Mouse (Mus musculus): ENCODE results near the gene Ehbp1l1.

Ehbp1l1 gene

DNA sequence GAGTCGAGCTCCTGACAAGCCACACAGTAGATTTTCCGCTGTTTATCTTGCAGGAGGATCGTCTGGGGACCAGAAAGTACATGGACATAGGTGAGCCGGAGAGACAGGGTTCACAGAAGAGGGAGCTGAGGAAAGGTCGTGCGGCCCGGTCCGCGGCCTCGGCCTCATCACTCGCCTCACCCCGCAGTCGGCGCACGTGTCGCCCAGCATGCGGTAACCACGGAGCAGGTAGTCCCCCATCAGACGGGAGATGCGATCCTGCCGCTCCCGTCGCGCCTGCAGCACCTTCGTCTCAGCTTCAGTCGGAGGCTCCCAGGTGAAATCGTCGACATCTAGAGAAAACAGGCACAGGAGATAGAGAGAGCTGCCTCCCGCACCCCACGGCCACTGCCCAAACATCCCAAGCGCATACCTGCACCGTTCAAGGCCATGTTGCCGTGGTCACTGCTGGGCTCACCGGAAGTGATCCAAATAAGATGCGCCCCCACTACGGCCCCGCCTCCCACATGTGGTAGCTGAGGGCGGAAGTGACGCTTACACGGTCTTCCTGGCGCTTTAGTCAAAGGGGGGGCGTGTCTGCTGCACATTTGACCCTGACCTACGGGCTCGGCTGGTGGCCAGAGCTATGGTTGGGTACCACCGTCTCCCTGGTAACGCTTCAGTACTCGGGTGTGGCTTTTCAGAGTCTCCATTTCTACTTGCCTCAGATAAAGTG, 5.3 kb upstream of the Ehbp1l1 start:
- peak; percentile 95 for DNase-seq

DNA sequence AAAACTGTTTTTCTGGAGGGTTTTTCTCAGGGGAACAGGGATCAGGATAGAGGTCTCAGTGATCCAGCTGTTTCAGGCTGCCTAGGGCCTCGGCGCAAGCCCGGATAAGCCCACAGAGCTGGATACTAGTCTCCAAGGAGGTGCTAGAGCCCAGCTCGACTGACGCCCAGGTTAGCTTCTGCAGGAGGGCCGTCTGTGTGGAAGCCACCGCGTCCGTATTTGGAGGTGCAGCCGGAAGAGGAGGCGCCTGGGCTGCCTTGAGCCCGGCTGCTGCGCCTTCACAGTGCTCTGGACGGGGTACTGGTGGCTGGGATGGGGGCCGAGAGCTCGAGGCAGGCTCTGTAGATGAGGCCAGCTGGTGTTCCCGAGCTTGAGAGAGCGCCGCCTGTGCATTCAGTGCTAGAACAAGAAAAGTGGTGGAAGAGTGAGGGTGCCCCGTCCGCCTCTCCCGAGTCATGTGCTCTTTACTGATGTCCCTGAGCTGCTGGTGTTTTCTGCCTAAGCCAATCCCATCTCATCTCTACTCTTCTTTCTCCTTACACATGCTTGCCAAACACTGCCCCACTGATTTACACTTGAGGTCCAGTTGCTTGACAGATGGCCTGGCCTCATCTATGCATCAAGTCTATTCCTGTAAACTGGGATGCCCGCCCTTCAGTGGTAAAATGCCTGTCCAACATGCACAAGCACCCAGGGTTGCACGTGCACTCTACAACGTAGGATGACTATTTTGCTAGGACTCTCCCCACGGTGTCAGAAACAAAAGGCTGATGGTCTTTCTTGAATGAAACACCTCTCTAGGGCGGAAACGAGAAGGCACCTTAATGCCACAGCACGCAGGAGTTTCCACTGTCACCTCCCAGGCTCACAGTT, 4.4 kb upstream of the Ehbp1l1 start:
- DNase-seq = peak; percentile 63 to 79

DNA sequence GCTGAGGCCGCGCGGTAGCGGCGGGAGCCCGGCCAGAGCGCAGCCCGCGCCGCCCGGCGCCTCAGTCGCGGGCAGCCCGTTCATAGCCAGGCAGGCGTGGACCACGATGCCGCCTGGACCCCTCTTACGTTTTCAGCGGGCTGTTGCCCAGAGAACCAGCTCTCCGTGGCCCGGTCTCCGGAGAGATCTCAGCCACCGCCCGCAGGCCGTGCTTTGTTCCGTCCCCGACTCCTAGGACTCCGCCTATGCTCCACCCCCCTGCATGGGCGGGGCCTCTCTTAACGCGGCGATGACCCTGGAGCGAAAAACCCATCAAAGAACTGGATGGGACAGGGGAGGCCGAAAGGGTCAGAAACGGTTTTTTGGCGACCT, 3.3 kb upstream of the Ehbp1l1 start, which contains the start of gene Fam89b:
Fam89b (minus strand) TSS at position 210 of the 372 bp plus-strand sequence.
- peak; percentile 88 to 89 for DNase-seq

DNA sequence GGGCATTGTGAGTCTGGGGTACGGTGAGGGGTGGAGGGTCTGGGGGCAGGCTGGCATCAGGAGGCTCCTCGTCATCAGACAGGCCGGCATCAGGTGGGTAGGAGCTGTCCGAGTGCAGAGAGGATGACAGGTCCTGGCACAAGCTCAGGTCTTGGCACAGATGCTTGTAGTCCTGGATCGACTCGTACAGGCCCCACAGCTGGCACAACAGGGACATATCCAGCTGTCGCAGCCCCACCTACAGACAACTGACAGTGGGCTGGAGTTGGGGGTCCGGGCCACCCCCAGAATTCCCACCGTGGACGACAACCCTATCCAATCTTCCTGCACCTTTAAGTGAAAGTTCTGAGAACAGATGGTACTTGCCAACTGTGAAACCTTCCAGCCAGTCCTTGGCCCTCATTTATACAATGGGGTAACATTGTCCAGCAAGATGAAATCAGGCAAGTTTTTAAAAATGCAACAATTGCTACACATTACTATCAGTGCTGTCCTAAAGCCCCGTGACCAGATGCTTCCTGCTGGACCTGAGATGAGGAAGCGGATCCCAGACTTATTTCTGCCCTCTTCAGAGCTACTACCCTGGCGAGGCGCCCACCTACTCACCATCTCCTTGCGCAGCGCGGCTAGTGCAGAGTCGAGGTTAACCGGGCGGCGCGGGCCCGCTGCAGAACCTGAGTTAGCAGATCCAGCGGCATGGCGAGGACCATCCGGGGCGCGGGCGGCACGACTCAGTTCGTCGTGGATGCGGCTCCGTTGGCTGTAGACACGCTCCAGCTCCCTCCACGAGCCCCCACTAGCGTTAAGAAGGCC, 2.7 kb upstream of the Ehbp1l1 start:
- DNase-seq = peak; percentile 80 to 87

DNA sequence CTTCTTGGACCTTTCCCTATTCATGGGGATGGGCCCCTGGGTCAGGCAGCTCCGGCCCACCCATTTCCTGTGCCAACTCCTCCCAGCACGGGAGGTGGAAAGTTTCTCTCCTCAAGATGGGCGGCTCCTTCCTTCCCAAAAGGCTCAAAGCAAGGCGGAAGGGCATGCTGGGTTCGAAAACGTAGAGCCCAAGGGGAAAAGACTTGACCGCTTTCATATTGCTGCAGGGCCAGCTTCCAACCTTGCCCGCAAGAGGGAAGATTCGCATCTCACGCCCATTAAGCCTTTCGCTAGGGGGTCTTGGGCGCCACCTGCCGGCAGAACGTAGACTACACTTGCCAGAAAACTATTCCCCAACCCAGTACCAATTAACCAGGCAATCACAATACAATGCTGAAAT, 1.6 kb upstream of the Ehbp1l1 start:
- peak; percentile 94 to 96 for DNase-seq

DNA sequence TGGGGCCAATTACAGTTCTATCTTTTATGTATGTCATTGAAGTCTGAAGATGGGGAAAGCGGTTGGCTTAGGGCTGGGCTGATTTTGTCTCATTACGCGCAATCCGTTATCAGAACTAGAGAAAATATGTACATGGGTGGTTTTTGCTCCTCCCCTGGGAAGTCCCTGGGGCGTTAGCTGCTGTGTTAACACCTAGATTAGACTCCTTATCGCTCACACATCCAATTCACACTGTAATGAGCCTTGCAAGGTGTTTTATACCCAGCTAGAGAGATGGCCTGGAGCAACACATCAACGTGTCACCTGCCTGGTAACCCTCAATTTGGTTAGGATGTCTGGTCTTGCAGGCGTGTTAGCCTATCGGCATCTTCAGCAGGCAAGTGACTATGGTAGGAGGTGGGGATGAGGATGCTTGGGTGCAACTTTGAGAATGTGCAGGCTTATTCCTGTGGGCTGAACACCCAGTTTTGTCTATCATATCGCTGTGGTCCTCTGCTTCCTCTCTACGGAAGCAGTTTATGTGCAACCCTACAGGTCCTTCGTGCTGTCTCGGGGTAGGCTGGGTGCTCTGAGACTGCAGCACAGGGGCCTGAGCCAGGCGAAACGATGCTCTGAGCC, 953 bp upstream of the Ehbp1l1 start:
- DNase-seq = no peak

DNA sequence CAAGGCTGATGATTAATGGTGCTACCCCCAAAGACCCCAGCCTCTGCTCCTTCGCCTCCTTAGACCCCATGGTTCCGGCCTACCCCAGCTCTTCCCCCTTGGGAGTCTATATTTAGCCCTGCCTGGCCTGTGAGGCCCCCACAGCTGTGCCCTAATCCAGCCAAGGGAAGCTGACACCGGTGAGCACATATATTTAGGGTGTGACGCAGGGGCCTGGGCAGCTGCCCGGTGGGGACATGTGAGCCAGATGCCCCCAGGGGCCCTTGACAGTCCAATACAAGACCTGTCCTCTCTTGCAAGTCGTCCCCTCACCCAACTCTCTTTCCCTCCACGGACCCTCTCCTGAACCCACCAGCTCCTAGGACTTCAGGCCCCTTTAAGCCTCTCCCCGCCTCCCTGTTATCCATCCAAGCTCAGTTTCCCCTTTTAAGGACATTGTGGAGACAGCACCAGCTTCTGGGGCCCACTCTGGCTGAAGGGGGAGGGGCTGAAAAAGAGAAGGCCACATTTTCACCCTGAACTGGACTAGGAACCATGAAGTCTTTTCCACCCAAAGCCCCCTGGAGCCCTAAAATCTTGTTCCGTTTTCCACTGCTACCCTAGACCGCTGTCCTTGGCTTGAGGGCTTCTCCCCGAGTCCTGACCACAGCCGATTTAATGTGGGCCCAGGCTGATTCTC, 949 bp downstream of the Ehbp1l1 start:
- DNase-seq = no peak

DNA sequence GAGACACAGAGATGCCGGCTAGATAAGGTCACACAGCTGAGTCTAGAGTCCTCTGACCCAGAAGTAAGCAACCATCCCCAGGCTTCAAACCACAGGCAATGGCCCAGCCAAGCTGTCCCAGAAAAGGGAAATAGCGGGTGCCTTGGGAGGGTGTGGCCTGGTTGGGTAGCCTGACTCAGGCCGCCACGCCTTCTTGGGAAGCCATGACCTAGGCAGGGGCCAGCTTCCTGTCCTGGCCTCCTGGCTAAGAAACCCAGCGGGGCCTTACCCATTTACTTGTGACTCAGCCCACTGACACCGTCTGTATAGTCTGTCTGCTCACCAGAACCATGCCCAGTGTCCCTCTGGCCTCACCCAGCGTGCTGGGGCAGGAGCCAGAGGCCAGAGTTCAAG, 1.6 kb downstream of the Ehbp1l1 start:
- no peak for DNase-seq

DNA sequence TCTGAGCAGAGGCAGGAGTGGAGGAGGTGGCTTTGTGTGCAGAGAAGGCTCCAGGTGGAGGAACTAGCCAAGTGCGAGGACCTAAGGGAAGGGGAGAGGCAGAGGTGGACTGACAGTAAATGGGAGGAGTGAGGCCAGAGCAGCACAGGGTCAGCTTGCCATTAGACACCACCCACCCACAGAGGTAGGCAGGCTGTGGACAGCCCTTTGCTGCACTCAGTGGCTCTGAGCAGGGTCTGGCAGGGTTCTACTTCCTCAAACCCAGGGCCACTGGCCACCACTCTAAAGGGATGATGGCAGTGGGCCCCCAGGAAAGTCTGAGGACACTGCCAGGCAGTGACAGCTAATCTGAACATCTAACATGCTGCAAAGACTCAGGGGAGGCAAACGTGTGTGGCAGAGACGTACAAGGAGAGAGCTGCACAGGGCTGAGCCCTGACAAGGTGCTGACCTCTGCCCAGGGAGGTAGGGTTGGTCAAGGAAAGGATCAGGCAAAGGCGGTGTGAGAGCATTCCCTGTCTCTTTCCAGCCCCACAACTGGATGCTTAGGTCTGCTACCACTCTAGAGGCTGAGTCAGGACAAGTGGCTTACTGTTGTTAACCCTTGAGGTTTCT, 2.1 kb downstream of the Ehbp1l1 start:
- DNase-seq = no peak

DNA sequence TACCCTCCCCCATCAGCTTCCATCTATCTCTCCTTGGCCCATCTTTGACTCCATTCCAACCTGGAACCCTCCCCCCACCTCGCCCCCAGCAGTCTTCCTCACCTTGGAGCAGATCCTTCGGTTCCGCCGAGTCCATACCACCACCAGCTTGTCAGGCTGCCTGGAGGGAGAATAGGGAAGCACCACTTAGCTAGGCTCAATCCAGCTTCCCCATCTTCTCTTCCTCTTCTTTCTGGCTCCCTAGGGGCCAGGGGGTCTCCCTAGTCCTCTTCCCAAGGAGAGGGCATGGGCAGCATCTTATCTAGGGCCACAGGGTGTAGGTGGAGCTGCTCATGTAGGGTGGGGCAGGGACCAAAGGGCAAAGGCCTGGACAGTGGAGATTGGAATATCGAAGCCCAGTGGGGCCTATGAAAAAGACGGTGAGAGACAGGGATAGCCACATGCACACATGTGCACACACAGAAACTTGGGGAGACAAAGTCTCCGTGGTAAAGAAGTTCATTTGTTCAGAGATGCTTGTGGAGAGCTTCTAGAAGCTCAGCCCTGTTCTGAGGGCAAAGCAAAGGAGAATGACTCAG, 3.2 kb downstream of the Ehbp1l1 start:
- DNase-seq = no peak

DNA sequence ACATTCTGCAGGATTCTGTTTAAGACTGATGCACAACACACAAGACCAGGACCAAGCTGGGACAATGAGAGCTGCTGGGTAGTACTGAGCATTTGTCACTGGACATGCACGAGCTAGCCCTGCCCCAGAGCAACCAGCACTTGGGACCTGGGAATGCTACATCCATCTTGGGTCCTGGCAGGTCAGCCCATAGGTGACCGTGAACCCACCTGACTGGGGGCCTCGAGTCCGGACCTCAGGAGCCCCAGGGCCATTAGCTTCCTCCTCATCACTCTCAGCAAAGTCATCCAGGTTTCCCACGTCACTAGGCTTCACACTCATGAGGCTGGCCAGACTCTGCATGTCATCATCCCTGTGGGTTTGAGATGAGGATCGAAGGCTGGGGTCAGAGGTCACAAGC, 4.9 kb downstream of the Ehbp1l1 start:
- no peak for DNase-seq

DNA sequence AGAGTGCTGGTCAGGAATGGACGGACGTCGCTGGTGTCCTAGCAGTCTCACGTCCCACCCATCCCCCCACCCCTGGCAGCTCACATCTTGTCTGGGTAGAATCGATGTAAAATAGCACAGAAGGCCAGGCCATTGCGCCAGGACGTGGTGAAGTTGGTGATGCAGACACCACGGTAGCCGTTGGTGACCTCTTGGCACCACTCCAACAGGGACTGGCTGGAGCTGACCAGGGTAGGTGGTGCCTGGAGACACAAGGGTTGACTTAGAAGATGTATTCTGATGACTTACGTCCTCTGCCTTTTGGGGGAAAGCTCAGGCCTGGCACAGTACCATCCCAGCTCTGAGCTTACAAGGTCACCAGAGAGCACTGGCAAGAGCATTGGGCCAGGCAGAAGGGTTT, 9.2 kb downstream of the Ehbp1l1 start:
- peak; percentile 45 to 69 for DNase-seq

DNA sequence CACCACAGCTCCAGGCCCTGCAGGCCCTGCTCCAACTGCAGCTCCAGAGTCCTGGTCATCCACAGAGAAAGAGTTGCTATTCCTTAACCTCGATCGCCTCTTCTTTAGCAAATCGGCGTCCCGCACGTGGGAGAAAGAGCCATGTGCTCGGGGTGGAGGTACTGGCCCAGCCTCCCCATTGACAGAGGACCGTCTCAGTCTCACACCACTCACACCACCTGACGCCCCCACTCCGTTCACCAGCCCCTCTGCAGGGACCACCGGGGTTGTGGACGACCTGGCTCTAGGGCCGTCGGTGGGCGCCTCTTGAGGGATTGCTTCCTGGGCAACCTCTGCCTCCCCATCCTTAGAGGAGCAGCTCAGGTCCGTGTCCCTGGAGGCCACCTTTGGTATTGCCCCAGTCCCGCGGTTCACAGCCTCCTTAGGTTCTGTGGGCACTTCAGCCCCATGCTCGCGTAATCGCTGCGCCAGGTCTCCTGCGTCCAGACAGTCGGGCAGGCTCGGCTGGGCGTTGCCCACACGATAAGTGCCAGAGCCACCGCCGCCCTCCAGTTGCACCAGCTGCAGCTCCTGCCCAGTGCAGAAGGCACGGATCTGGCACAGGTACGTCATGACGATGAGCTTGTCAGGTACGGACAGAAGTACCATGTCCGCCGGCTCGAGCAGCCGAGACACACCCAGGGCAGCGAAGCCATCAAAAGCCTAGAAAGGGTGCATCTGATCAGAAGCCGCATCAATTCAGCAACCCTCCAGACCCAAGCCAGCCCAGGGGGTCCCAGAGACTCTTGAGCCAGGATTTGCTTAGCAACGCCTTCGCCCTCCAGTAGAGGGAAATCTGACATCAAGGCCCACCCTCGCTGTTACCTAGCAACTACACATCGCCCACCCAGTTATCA, 10.1 kb downstream of the Ehbp1l1 start:
- peak; percentile 64 to 83 for DNase-seq

DNA sequence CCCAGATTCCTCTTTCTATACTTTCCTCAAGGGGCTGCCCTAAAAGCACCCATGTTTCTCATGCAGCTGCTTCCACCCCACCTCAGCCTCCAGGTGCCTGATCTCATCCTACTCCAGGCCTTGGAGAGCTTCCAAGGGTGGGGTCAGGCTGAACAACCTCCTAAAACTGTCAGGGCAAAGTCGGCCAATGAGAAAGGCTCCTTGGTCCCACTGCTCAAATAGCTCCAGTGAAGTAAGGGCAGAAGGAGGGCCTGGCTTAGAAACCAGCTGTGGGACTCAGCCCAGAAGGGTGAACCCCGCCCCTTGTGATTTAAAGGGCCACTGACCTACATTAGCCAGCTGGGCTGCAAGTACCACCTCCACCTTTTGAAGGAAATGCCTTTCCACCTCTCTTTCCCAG, 12.4 kb downstream of the Ehbp1l1 start:
- no peak for DNase-seq

DNA sequence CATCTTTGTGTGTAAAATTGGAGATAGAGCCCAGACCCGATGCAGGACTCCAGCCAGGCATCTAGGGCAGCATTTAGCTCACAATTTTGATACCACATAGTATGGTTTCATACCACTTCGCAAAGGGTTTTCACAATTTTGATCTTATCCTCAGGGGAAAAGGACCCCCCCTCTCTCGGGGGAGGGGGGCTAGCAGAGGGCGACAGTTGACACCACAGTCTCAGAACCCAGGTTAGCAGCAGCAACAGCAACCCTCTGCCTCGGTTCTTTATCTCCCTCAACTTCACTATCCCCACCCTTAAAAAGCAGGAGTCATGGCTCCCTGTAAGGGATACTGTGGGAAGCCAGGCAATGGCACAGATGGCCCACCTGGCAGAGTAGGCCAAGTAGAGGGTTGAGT, 12.9 kb downstream of the Ehbp1l1 start:
- DNase-seq = no peak

DNA sequence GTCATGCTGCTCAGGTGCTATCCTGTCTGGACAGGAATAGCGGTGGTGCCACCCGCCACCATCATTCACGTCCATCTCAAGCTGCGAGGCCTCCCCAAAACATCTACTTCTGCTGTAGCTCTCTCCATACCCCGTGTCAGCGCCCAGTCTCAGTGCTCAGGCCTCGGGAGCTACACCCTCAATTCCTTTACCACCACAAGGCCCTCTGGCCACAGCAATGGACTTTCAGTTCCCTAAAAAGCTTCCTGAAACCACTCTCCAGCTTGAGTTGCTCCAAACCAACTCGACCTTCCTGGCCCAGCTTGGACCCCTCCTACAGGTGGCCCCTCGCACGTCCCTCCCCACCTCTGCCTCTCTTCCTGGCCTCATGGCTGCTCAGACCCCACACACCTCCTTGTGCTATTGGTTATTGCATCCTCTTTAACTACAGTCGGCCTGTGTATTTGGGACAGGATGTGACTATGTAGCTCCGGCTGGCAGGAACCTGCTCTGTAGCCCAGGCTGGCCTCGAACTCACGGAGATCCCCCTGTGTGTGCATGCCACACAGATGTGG, 14.1 kb downstream of the Ehbp1l1 start:
- no peak for DNase-seq

DNA sequence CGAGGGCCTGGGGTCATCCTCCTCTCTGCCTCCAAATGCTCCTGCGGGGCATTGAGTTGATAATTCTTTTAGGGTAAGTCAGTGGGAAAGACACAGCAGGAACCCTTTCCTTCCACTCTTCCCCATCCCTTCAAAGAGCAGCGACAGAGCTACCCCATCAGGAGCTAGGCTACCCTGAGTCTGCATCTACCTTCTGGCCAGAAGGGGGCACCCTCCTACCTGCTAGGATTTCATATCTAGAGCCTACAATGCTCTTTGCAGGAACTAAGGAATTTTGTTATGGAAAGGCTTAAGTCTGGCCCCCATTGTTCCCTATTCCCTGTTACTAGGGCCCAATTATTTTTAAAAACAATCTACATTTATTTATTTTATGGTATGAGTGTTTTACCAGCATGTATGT, 14.9 kb downstream of the Ehbp1l1 start:
- DNase-seq = peak; percentile 85 to 91

DNA sequence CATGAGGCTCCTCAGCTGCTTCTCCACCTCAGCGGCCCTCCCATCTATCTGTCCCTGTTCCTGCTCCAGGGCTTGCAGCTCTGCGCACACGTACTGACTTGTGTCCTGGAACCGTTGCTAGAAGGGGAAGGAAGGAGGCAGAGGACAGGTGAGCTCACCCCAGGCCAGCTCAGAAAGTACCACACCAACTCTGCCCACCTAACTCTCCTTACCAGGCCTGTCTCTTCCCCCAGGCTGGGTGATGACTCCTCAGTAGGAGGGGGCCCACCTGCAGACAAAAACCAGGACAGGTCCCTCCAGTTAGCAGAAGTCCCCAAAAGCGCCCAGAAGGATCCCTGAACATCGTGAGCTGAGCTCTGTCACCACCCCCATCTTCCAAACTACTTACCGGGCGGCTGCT, 15.5 kb downstream of the Ehbp1l1 start:
- no peak for DNase-seq

DNA sequence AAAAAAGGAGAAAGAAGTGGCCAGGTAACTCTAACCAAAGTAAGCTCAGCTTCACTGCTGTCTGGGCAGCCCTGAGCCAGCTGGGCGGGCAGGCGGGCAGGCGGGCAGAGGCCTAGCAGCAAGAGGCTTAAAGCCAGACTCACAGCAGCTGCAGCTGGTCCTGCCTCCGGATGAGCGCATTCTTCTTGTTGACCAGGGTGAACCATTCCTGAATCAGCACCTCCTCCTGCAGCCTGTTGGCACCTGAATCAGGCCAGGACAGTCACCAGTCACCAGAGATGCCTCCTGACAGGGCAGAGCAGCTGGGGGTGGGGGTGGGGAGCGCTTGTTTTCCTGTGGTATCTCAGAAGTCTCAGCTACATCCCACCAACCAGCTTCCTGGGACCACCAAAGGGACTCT, 16.0 kb downstream of the Ehbp1l1 start:
- no peak for DNase-seq
